Mouse (Mus musculus): ENCODE results near the gene Efcab6. TPM values are rescaled to one million over a fixed set of nuclear protein-coding genes. Genes with fewer than 3 reads are reported as not detected.

The Efcab6 gene
- polyA plus RNA-seq, 1 experiment from 2014 or later = not detected

DNA sequence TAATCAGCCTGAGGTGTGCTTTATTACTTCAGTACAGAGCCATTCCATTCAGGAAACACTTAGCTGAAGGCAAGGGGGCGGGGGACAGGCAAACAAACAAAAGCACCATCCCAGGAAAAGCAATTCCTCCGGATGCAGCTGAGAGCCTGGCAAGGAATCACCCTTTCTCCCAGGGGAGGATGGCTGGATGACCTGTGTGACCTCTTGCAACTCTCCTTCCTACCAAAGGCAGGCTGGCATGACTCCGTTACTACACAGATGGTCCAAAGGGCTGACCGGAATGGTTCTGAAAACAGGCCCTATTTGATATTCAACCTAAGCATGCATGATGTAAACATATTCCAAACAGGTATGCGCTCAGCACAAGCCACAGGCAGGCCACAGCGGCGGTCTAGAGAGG, 15.6 kb downstream of the Efcab6 start:
- Histone ChIP-seq H3K4me1 (ENCODE audit: control insufficient read depth, low read depth, low read length) (no peaks in the 10 kb centered on the region), H3K27ac (ENCODE audit: low read length) (no peak overlapping the region), H3K27me3 (ENCODE audit: control insufficient read depth, insufficient read depth, low read depth, low read length) (no peaks in the 10 kb centered on the region), H3K9ac (ENCODE audit: low read depth, low read length) (no peak overlapping the region), H3K4me2 (ENCODE audit: low read depth, low read length) (no peak overlapping the region), H3K4me3 (ENCODE audit: low read depth, low read length) (no peak overlapping the region), H3K9me3 (replicated peaks; ENCODE audit: control insufficient read depth, low read length) (peaks cover 2% of the 10 kb centered on the region; the same call in 1 of the 2 replicates), H3K36me3 (ENCODE audit: control insufficient read depth, insufficient read depth) (no peaks in the 10 kb centered on the region)
- 54% methylated on average over 7 of the region's 7 CpGs for whole genome bisulfite sequencing (ENCODE audit: insufficient replicate concordance)
- ATAC-seq (ENCODE audit: low read depth) = no peak

DNA sequence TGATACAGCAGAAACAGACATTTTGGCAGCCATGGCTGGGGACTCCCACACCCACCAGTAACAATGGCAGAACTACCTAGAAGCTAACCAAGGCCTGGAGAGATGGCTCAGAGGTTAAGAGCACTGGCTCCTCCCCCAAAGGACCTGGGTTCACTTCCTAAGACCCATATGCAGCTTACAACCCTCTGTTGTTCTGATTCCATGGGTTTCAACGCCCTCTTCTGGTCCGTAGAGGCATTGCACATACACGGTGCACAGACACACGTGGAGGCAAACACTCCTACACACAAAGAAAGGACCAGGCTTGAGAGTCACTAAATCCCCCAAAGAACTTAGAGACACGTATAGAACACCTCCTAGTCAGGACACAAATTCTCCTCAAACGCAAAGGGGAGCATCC, 19.6 kb downstream of the Efcab6 start:
- no peaks in the 10 kb centered on the region for H3K4me1 ChIP-seq (ENCODE audit: control insufficient read depth, low read depth, low read length)
- whole genome bisulfite sequencing (ENCODE audit: insufficient replicate concordance) = 67% methylated on average over 6 of the region's 6 CpGs
- no peak overlapping the region for H3K4me3 ChIP-seq (ENCODE audit: low read depth, low read length)
- H3K9me3 ChIP-seq (replicated peaks; ENCODE audit: control insufficient read depth, low read length) = peaks cover 3% of the 10 kb centered on the region; the same call in 1 of the 2 replicates
- no peaks in the 10 kb centered on the region for H3K27me3 ChIP-seq (ENCODE audit: control insufficient read depth, insufficient read depth, low read depth, low read length)
- ATAC-seq (ENCODE audit: low read depth) = no peak
- no peaks in the 10 kb centered on the region for H3K36me3 ChIP-seq (ENCODE audit: control insufficient read depth, insufficient read depth)
- no peak overlapping the region for H3K27ac ChIP-seq (ENCODE audit: low read length)
- no peak overlapping the region for H3K4me2 ChIP-seq (ENCODE audit: low read depth, low read length)
- no peak overlapping the region for H3K9ac ChIP-seq (ENCODE audit: low read depth, low read length)

DNA sequence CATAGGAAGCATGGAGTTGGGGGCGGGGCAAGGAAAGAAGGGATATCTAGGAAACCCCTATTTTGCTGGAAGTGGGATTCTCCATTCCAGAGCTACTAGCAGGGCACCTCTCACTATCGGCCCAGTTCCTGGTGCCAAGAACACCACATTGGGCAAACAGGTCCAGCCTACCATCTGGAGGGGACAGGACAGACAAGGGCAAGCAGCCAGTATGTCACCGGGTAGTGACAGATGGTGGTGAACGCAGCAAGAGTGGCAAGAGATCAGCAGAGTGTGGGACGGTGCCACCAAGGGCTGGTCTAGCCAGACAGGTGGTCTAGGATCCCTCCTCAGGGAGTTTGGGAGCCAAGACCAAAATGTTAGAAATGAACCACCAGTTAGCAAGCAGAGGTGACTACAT, 28.1 kb downstream of the Efcab6 start:
- 54% methylated on average over 5 of the region's 5 CpGs for WGBS (ENCODE audit: insufficient replicate concordance)
- no peak overlapping the region for H3K27ac ChIP-seq (ENCODE audit: low read length)
- no peak overlapping the region for H3K9ac ChIP-seq (ENCODE audit: low read depth, low read length)
- H3K4me2 ChIP-seq (ENCODE audit: low read depth, low read length) = no peak overlapping the region
- ATAC-seq (ENCODE audit: low read depth) = no peak
- no peak overlapping the region for H3K4me3 ChIP-seq (ENCODE audit: low read depth, low read length)
- H3K4me1 ChIP-seq (ENCODE audit: control insufficient read depth, low read depth, low read length) = no peaks in the 10 kb centered on the region
- no peaks in the 10 kb centered on the region for H3K9me3 ChIP-seq (replicated peaks; ENCODE audit: control insufficient read depth, low read length)
- no peaks in the 10 kb centered on the region for H3K27me3 ChIP-seq (ENCODE audit: control insufficient read depth, insufficient read depth, low read depth, low read length)
- no peaks in the 10 kb centered on the region for H3K36me3 ChIP-seq (ENCODE audit: control insufficient read depth, insufficient read depth)

DNA sequence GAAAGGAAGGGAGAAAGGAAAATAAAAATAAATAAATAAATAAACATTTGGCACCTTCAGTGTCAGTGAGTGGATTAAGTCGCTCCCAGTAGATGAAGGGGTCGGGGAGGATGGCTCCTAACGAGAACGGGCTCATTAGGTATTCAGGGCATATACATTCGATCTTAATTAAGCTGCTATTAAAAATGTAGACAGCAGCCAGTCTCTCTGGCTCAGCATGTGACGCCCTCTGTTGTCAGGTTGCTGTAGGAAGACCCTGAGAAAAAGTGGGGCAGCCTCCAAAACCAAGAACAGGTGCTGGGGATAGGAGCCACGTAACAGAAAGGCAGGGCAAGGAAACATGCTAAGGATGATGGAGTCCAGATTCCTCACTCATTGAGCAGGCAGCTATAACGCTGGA, 39.5 kb downstream of the Efcab6 start:
- Histone ChIP-seq H3K9me3 (replicated peaks; ENCODE audit: control insufficient read depth, low read length) (no peaks in the 10 kb centered on the region), H3K27ac (ENCODE audit: low read length) (no peak overlapping the region), H3K4me1 (ENCODE audit: control insufficient read depth, low read depth, low read length) (no peaks in the 10 kb centered on the region), H3K9ac (ENCODE audit: low read depth, low read length) (no peak overlapping the region), H3K4me2 (ENCODE audit: low read depth, low read length) (no peak overlapping the region), H3K36me3 (ENCODE audit: control insufficient read depth, insufficient read depth) (no peaks in the 10 kb centered on the region), H3K27me3 (ENCODE audit: control insufficient read depth, insufficient read depth, low read depth, low read length) (no peaks in the 10 kb centered on the region), H3K4me3 (ENCODE audit: low read depth, low read length) (no peak overlapping the region)
- WGBS (ENCODE audit: insufficient replicate concordance) = 48% methylated on average over 8 of the region's 8 CpGs
- no peak for ATAC-seq (ENCODE audit: low read depth)

DNA sequence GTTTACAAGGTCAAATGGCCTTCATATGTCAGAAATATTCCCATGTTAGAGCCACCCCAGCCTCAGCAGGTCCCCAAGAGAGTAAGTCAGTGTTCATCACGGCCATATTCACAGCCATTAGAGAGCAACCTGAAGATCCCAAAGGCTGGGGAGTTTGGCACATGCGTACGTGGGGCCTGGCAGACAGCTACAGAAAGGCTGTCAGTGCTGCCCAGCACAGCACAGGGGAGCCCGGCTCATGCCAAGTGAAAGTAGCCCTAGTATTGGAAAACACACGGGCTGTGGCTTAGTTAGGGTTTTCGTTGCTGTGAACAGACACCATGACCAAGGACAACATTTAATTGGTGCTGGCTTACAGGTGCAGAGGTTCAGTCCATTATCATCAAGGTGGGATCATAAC, 40.3 kb downstream of the Efcab6 start:
- ATAC-seq (ENCODE audit: low read depth) = no peak
- H3K4me2 ChIP-seq (ENCODE audit: low read depth, low read length) = no peak overlapping the region
- H3K4me3 ChIP-seq (ENCODE audit: low read depth, low read length) = no peak overlapping the region
- H3K27ac ChIP-seq (ENCODE audit: low read length) = no peak overlapping the region
- H3K27me3 ChIP-seq (ENCODE audit: control insufficient read depth, insufficient read depth, low read depth, low read length) = no peaks in the 10 kb centered on the region
- no peaks in the 10 kb centered on the region for H3K36me3 ChIP-seq (ENCODE audit: control insufficient read depth, insufficient read depth)
- no peaks in the 10 kb centered on the region for H3K4me1 ChIP-seq (ENCODE audit: control insufficient read depth, low read depth, low read length)
- H3K9me3 ChIP-seq (replicated peaks; ENCODE audit: control insufficient read depth, low read length) = no peaks in the 10 kb centered on the region
- WGBS (ENCODE audit: insufficient replicate concordance) = 58% methylated on average over 6 of the region's 6 CpGs
- H3K9ac ChIP-seq (ENCODE audit: low read depth, low read length) = no peak overlapping the region

DNA sequence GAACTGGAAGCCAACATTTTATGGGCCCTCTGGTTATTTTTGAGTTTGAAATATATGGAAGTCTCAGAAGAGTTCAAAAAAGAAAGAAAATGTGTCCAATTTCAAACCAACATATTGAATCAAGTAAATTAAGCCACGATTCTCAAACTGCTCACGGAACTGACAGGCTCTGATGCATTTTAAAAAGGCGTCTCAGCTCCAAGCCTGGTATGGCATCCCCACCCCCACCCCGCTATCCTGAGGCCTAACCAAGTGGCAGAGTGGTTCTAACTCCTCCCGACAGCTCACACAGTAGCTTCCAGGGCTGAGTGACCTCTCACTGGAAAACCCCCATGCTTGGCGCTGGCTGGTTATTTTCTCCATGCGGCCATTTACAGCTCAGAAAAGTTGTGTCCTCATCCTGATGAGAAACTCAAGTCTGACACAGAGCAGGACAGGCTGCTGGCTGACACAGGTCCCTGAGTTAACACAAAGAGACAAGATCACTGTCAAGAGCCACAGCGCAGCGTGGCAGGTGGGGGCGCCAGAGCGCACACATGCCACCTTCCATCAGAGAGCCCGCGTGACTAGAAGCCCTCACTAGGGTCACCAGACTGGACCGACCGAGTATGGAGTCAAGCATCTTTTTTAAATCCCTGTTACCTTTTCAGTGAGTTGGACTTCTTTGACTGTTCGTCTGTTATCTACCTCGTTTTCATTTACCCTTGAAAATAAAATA, 55.7 kb downstream of the Efcab6 start:
- Histone ChIP-seq H3K27ac (ENCODE audit: low read length) (no peak overlapping the region), H3K36me3 (ENCODE audit: control insufficient read depth, insufficient read depth) (no peaks in the 10 kb centered on the region), H3K9ac (ENCODE audit: low read depth, low read length) (no peak overlapping the region), H3K27me3 (ENCODE audit: control insufficient read depth, insufficient read depth, low read depth, low read length) (no peaks in the 10 kb centered on the region), H3K4me3 (ENCODE audit: low read depth, low read length) (no peak overlapping the region), H3K9me3 (replicated peaks; ENCODE audit: control insufficient read depth, low read length) (no peaks in the 10 kb centered on the region), H3K4me1 (ENCODE audit: control insufficient read depth, low read depth, low read length) (no peaks in the 10 kb centered on the region), H3K4me2 (ENCODE audit: low read depth, low read length) (no peak overlapping the region)
- WGBS (ENCODE audit: insufficient replicate concordance) = 49% methylated on average over 17 of the region's 17 CpGs
- no peak for ATAC-seq (ENCODE audit: low read depth)

DNA sequence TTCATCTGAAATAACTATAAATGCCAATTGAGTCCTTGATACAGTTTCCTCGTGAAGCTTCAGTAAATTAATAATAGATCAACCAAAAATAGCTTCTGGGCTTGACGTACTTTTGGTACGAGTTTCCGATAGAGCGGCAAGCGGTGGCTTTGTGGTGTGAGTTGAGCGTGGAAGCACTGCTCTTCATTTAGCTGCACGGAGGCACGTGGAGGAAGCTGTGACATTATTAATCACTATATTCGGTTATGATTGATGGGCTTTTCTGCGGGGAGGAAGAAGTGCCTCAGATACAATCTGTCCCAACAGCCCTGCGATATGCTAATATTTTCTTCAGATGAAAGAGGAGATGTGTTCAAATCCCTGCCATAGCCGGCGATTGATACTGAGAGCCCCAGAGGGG, 60.9 kb downstream of the Efcab6 start:
- no peaks in the 10 kb centered on the region for H3K9me3 ChIP-seq (replicated peaks; ENCODE audit: control insufficient read depth, low read length)
- 73% methylated on average over 14 of the region's 14 CpGs for WGBS (ENCODE audit: insufficient replicate concordance)

DNA sequence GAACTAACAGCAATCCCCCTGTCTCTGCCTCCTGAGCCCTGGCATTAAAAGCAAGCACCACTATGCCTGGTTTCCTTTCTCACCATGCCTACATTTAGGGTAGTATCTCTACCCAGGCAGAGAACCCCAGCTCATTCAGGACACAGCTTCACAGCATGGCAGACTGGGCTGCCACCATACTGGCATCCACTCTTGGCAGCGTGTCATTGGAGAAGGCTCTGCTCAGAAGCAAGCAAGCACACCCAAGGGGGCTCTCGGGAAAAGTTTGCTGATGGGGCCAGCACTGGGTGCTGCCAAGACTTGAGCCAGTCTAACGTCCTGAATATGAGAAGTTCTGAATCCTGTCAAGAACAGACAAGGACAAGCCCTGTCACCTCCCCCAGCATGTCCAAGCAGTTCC, 66.1 kb downstream of the Efcab6 start:
- Histone ChIP-seq H3K9ac (ENCODE audit: low read depth, low read length) (no peak overlapping the region), H3K27me3 (ENCODE audit: control insufficient read depth, insufficient read depth, low read depth, low read length) (no peaks in the 10 kb centered on the region), H3K4me1 (ENCODE audit: control insufficient read depth, low read depth, low read length) (no peaks in the 10 kb centered on the region), H3K27ac (ENCODE audit: low read length) (no peak overlapping the region), H3K9me3 (replicated peaks; ENCODE audit: control insufficient read depth, low read length) (no peaks in the 10 kb centered on the region), H3K36me3 (ENCODE audit: control insufficient read depth, insufficient read depth) (no peaks in the 10 kb centered on the region), H3K4me3 (ENCODE audit: low read depth, low read length) (no peak overlapping the region), H3K4me2 (ENCODE audit: low read depth, low read length) (no peak overlapping the region)
- no peak for ATAC-seq (ENCODE audit: low read depth)
- WGBS (ENCODE audit: insufficient replicate concordance) = 39% methylated on average over 3 of the region's 3 CpGs

More for the DNA sequence above, 60.9 kb downstream of the Efcab6 start:
- no peak for ATAC-seq (ENCODE audit: low read depth)
- H3K4me3 ChIP-seq (ENCODE audit: low read depth, low read length) = no peak overlapping the region
- H3K4me1 ChIP-seq (ENCODE audit: control insufficient read depth, low read depth, low read length) = no peaks in the 10 kb centered on the region
- no peak overlapping the region for H3K27ac ChIP-seq (ENCODE audit: low read length)
- no peak overlapping the region for H3K9ac ChIP-seq (ENCODE audit: low read depth, low read length)
- no peak overlapping the region for H3K4me2 ChIP-seq (ENCODE audit: low read depth, low read length)
- H3K27me3 ChIP-seq (ENCODE audit: control insufficient read depth, insufficient read depth, low read depth, low read length) = no peaks in the 10 kb centered on the region
- H3K36me3 ChIP-seq (ENCODE audit: control insufficient read depth, insufficient read depth) = no peaks in the 10 kb centered on the region

DNA sequence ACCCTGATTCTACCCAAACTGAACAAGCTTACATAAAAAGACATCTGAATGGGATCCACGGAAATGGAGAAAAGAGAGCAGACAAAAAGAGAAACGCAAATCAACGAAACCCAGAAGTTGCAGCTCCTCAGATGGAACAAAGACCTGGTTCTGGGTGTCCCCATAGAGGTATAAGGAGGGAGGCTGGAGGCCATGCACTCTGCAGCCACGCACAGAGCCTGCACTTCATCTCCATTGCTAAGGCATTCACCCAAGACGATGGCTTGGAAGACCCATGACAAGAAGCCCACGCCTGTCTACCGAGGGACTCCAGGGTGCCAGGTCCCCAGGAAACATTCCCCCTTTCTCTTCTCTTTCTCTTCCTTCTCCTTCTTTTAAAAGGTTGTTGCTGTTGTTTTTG, 66.6 kb downstream of the Efcab6 start:
- WGBS (ENCODE audit: insufficient replicate concordance) = 50% methylated on average over 7 of the region's 7 CpGs
- H3K27ac ChIP-seq (ENCODE audit: low read length) = no peak overlapping the region
- no peaks in the 10 kb centered on the region for H3K36me3 ChIP-seq (ENCODE audit: control insufficient read depth, insufficient read depth)
- no peak overlapping the region for H3K9ac ChIP-seq (ENCODE audit: low read depth, low read length)
- H3K4me1 ChIP-seq (ENCODE audit: control insufficient read depth, low read depth, low read length) = no peaks in the 10 kb centered on the region
- no peak overlapping the region for H3K4me3 ChIP-seq (ENCODE audit: low read depth, low read length)
- H3K4me2 ChIP-seq (ENCODE audit: low read depth, low read length) = no peak overlapping the region
- no peak for ATAC-seq (ENCODE audit: low read depth)
- no peaks in the 10 kb centered on the region for H3K27me3 ChIP-seq (ENCODE audit: control insufficient read depth, insufficient read depth, low read depth, low read length)
- no peaks in the 10 kb centered on the region for H3K9me3 ChIP-seq (replicated peaks; ENCODE audit: control insufficient read depth, low read length)
